Mouse (Mus musculus) megakaryocyte, embryonic 14.5 days (primary cell): ENCODE measurements around the gene Tubg1. TPM values are rescaled to one million over a fixed set of nuclear protein-coding genes. Genes with fewer than 3 reads are reported as not detected.

Experiments used
- H3K27me3 ChIP-seq: replicated peaks from 2 replicates; pipeline ENCODE3; 2012; ENCODE audit warnings: inconsistent platforms
- H3K36me3 ChIP-seq: replicated peaks from 2 replicates; pipeline ENCODE3; 2012; ENCODE audit warnings: low read length, inconsistent platforms, mixed read lengths
- H3K4me1 ChIP-seq: 2 replicates; pipeline ENCODE4 v1.6.1; 2012; ENCODE audit warnings: inconsistent platforms
- H3K4me3 ChIP-seq: replicated peaks from 2 replicates; pipeline ENCODE3; 2012; ENCODE audit warnings: moderate library complexity, mild to moderate bottlenecking, inconsistent platforms
- H3K9me3 ChIP-seq: 2 replicates; pipeline ENCODE4 v1.6.1; 2012; ENCODE audit warnings: inconsistent platforms
- FLI1 ChIP-seq: IDR thresholded peaks from 2 replicates; pipeline ENCODE4 v1.6.1; 2012; ENCODE audit warnings: low read length, inconsistent platforms, mixed read lengths
- GATA1 ChIP-seq: IDR thresholded peaks from 3 replicates; pipeline ENCODE4 v1.6.1; 2012; ENCODE audit warnings: mixed read lengths, low read length, inconsistent platforms, borderline replicate concordance
- polyA plus RNA-seq: library from polyadenylated mRNA; stranded (reverse); fragments of >175 nt; gene quantifications from 2 replicates; pipeline ENCODE4 v1.2.3, GENCODE M21; 2012; ENCODE audit warnings: low replicate concordance; ENCODE audit not compliant: insufficient read depth

The Tubg1 gene
- polyA plus RNA-seq = 63.2 and 80.7 TPM in 2 replicates

GRCm38 (mm10) chr11:101119761-101120544 is at the start of gene Tubg1, which contains the start of gene Retreg3:
Gene Tubg1, plus strand, starts transcription at chr11:101119938.
Gene Retreg3, minus strand, starts transcription at chr11:101119893.
- H3K27me3 ChIP-seq = no peaks in the 10 kb centered on the region
- peaks cover 48% of the 10 kb centered on the region for H3K36me3 ChIP-seq
- peak within 1 kb of the TSS; percentile 96 for H3K4me3 ChIP-seq
- TF ChIP-seq GATA1 = no peak
- TF ChIP-seq FLI1 = no peak
- H3K4me1 ChIP-seq = peaks cover 61% of the 10 kb centered on the region
- no peaks in the 10 kb centered on the region for H3K9me3 ChIP-seq

DNA sequence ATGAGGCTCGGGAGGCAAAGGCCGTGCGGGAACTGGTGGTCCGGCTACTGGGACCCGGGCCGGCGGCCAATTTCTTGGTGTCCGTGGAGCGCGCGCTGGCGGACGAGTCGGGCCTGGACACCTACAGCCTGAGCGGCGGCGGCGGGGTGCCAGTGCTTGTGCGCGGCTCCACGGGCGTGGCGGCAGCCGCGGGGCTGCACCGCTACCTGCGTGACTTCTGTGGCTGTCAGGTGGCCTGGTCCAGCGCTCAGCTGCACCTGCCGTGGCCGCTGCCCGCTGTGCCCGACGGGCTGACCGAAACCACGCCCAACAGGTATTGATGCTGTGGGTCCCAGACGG is 49.6 kb upstream of the Tubg1 start:
- Histone ChIP-seq H3K4me3 (peak overlapping the region; percentile 96), H3K4me1 (peaks cover 83% of the 10 kb centered on the region), H3K27me3 (peaks cover 8% of the 10 kb centered on the region), H3K9me3 (0 out of 2 replicates have a peak, but pooled peaks cover 4% of the 10 kb centered on the region), H3K36me3 (peaks cover 44% of the 10 kb centered on the region)
- TF ChIP-seq FLI1 (no peak), GATA1 (no peak)

GRCm38 (mm10) chr11:101070987-101071386 is 48.8 kb upstream of the Tubg1 start:
- peaks cover 8% of the 10 kb centered on the region for H3K27me3 ChIP-seq

GRCm38 (mm10) chr11:101071810-101072428 is 47.8 kb upstream of the Tubg1 start:
- Histone ChIP-seq H3K36me3 (peaks cover 48% of the 10 kb centered on the region), H3K4me3 (peak overlapping the region; percentile 42), H3K27me3 (peaks cover 8% of the 10 kb centered on the region), H3K4me1 (peaks cover 66% of the 10 kb centered on the region), H3K9me3 (0 out of 2 replicates have a peak, but pooled peaks cover 4% of the 10 kb centered on the region)
- TF ChIP-seq GATA1 (no peak), FLI1 (no peak)

More at GRCm38 (mm10) chr11:101070987-101071386, 48.8 kb upstream of the Tubg1 start:
- Histone ChIP-seq H3K4me1 (peaks cover 75% of the 10 kb centered on the region), H3K36me3 (peaks cover 43% of the 10 kb centered on the region), H3K9me3 (0 out of 2 replicates have a peak, but pooled peaks cover 4% of the 10 kb centered on the region), H3K4me3 (peak overlapping the region; percentile 96)
- TF ChIP-seq FLI1 (no peak), GATA1 (no peak)

DNA sequence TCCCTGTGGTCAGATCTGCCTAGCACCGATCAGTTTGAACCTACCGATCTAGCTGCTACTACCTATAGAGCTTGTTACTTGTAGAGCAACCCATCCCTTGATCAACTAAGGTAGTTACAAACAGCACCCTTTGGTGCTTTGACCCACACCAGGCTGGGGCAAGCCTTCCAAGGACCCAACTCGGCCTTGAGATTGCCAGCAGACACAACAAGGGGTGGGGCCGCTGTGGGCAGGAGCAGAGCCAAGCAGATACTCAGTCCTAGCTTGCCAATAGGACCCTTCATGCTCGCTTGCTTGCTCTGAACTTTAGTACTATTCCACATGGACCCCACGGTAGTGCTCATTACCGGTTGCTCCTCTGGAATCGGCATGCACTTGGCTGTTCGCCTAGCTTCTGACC is 41.6 kb upstream of the Tubg1 start, which contains the start of gene Hsd17b1:
Gene Hsd17b1, plus strand, starts transcription at position 291 of the 400 bp plus-strand sequence.
- no peaks in the 10 kb centered on the region for H3K9me3 ChIP-seq

GRCm38 (mm10) chr11:101079746-101080145 is 40.0 kb upstream of the Tubg1 start:
- Histone ChIP-seq H3K4me1 (peaks cover 54% of the 10 kb centered on the region), H3K27me3 (peaks cover 21% of the 10 kb centered on the region), H3K36me3 (peaks cover 36% of the 10 kb centered on the region), H3K4me3 (peak overlapping the region; percentile 87), H3K9me3 (no peaks in the 10 kb centered on the region)
- TF ChIP-seq GATA1 (no peak), FLI1 (no peak)

More for the DNA sequence above, 41.6 kb upstream of the Tubg1 start, which contains the start of gene Hsd17b1:
- TF ChIP-seq FLI1 (no peak), GATA1 (no peak)
- H3K4me1 ChIP-seq = peaks cover 53% of the 10 kb centered on the region
- peaks cover 21% of the 10 kb centered on the region for H3K27me3 ChIP-seq
- H3K4me3 ChIP-seq = no peak within 1 kb of the TSS
- peaks cover 38% of the 10 kb centered on the region for H3K36me3 ChIP-seq

GRCm38 (mm10) chr11:101080421-101080820 is 39.3 kb upstream of the Tubg1 start:
- no peak overlapping the region for H3K4me3 ChIP-seq
- TF ChIP-seq GATA1 (no peak), FLI1 (no peak)
- peaks cover 21% of the 10 kb centered on the region for H3K27me3 ChIP-seq
- H3K9me3 ChIP-seq = no peaks in the 10 kb centered on the region
- H3K36me3 ChIP-seq = peaks cover 40% of the 10 kb centered on the region
- peaks cover 61% of the 10 kb centered on the region for H3K4me1 ChIP-seq

DNA sequence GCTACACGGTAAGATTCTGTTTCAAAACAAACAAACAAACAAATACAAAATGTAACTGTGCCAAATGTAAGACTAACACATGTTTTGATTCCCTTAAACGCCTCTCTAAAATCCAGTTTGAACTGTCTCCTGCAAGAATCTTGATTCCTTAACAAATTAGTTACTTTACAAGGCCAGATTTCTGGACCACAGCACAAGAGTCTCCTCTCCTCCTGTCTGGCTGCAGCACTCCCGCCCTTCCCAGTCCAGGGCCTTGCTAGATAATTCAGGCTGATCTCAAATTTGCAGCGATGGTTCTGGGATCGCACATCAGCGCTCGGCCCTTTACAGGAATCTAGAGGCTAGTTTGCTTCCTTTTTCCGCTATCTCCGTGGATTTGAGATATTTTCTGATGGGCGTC is 38.1 kb upstream of the Tubg1 start:
- TF ChIP-seq GATA1 (no peak), FLI1 (no peak)
- peaks cover 43% of the 10 kb centered on the region for H3K36me3 ChIP-seq
- H3K4me1 ChIP-seq = peaks cover 73% of the 10 kb centered on the region
- no peaks in the 10 kb centered on the region for H3K9me3 ChIP-seq
- peak overlapping the region; percentile 99 for H3K4me3 ChIP-seq
- peaks cover 21% of the 10 kb centered on the region for H3K27me3 ChIP-seq

DNA sequence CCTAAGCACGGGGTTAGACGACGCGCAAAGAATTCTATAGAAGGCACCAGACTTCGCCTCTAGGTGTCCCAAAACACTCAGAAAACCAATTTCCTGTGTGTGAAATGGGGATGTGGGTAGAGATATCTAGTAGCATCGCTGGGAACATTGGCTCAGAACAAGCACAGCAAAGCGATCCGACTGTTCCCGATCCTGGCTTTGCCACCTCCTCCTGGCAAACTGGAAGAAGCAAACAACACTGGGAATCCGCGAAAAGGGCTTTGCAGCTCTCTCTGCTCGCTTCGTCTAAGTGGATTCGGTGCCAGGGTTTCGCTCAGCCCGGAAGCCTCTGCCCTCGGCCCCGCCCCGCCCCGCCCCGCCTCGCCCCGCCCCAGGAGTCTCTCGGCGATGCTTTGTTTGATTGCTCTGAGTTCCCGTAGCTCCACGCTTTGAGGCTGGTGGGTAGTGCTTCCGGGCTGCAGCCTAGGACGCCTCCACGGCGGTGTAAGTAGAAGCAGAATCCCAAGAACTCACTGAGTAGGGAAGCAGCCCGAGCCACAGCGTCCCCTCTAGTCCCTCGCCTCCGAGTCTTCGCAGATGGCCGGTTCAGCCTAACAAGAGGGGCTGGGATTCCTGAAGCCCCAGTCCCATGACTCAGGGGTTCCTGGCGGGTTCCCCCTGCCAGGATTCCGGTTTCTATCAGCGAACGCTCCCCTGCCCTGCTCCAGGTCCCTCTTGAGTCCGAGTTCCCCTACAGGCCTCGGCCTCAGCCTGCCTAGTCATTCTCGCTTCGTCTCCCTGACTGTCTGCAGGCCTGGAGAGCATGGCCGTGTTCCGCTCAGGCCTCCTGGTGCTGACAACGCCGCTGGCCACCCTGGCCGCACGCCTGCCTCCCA is 37.3 kb upstream of the Tubg1 start, which contains the start of gene Coasy:
Gene Coasy, plus strand, starts transcription at position 358 of the 875 bp plus-strand sequence.
- no peak for TF ChIP-seq GATA1
- H3K4me3 ChIP-seq = peak within 1 kb of the TSS; percentile 99
- H3K4me1 ChIP-seq = peaks cover 78% of the 10 kb centered on the region
- H3K36me3 ChIP-seq = peaks cover 35% of the 10 kb centered on the region
- H3K9me3 ChIP-seq = no peaks in the 10 kb centered on the region
- H3K27me3 ChIP-seq = peaks cover 21% of the 10 kb centered on the region
